Mouse (Mus musculus): ENCODE data around the gene Jph2. TPM values are rescaled to one million over a fixed set of nuclear protein-coding genes. Genes with fewer than 3 reads are reported as not detected.

The Jph2 gene
- total RNA-seq, 2 experiments from 2014 or later, result 424 to 451 TPM

DNA sequence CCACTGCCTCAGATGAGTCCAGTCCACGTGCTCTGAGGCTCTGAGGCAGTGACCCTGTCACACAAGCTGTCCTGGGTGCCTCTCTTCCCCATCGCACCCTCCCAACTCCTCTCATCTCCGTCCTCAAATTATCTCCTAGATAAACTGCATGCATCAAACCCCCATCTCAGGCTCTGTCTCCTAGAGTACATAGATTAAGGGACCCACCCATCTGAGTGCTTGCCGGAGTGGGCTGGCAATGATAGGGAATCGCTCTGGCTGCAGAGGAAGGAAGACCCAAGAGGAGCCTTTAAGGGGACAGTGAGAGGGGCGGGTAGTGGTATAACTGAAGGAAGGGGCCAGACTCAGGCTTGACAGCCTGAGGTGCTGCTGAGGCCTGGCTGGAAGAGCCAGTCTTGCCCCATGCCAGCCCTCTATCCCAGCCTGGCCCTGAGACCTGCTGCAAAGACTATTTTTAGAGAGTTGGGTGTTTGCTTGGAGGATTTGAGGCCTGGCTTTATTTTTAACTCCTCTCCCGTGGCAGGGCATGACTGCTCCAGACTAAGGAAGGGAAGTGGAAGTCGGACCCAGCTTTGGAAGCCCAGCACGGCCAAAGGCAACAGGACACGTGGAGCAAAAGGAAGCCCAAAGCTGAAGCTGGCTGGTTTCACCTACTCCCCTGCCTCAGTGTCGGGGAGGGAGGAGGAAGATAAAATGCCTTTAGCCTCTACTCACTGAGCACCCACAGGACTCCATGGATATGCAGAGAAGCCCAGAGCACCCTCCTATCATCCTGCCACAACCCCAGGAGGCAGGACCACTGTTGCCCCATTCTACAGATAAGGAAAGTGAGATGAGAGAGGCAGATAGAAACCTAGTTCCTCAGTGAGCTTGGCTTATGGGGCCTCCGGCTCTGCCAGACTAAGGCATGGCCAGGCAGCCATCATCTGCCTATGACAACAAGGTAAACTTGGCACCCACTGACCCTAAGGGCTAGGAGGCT, 34.6 kb downstream of the Jph2 start:
- peak; percentile 70 for DNase-seq

DNA sequence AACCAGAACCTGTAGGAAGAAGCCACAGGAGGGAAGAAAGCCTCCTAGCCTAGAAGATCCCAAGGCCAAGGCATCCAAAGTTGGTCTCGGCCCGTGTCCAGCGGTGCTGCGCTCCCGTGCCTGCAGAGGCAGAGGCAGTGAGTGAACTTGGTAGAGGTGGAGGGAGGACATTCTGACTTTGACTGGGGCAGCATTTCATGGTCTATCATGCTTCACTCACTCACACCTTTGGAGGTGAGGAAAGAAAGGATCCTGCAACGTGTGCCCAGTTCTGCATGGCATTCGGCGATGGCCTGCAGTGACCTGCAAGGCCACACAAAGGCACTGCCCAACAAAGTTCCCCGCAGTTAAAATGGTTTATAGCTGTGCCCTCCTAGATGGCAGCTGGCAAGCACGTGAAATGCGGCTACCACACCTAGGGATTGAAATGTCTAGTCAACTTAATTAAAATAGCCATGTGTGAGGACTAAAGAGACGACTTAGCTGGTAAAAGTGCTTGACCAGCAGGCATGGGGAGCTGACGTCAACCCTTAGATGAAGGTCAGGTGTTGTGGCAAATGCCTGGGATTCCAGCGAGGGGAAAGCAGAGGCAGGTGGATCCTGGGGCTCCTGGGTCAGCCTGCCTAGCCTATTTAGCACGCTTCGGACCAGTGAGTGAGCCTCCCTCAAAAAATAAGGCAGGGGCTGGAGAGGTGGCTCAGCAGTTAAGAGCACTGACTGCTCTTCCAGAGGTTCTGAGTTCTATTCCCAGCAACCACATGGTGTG, 36.8 kb downstream of the Jph2 start:
- no peak for DNase-seq

DNA sequence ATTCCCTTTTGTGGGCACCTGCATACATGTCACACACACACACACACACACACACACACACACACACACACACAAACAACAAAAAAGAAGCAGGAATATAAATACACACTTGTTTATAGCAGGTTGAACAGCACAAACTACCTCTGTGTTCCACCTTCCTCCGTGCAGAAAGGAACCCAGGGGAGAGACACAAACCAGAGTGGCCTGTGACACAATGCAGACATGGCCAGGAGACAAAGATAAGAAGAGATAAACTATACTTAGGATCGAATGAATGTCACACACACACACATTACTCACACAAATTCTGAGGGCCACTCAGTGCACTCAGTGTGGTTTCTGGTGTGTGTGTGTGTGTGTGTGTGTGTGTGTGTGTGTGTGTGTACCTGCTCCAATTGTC, 38.5 kb downstream of the Jph2 start:
- no peak for DNase-seq

DNA sequence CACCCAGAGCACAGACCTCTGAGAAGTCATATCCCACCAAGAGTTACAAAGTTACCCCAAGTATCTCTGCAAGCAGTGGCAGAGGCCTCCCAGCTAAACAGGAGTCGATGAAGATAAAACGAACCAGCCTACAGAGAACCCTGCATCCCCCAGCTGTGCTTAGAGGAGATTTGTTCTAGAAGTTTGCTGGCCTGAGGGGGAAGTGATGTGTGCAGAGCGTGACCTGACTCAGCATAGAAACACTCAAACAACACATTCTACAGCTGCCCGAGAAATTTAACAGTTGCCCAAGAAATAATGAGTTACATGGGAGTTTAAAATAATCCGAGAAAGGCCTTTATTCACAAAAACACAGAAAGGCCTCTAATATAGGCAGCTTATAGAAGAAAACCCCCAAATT, 39.1 kb downstream of the Jph2 start:
- DNase-seq, result no peak

DNA sequence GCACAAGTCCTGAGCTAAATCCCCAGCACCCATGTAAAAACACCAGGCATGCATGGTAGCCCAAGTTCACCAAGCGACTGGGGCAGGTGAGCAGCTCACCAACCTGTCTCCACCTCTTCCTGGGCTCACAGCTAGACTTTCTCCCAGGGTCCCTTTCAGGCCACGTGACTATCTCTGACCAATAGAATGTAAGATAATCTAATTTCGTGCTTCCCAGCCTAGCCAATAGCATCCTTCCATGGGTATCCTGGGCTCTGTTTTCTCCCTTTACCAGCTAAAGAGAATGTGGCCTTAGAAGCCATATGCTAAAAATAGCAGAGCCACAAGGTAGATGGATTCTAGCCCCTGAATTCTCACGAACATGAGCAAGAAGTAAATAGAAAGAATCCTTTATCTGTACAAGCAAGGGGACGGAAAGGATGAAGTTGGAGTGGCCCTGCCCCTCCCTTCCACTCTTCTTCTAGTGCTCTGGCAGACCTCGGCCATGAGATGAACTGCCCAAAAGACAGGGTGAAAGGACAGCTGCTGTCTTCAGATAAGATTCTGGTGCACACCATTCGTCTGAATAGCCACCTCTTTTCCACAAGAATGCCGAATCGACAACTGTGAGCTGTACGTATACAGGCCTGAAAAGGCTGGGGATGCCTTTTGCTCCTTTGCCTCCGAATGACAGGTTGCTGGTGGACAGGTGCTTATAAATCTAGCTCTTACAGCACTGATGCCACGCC, 41.5 kb downstream of the Jph2 start:
- DNase-seq, result no peak

DNA sequence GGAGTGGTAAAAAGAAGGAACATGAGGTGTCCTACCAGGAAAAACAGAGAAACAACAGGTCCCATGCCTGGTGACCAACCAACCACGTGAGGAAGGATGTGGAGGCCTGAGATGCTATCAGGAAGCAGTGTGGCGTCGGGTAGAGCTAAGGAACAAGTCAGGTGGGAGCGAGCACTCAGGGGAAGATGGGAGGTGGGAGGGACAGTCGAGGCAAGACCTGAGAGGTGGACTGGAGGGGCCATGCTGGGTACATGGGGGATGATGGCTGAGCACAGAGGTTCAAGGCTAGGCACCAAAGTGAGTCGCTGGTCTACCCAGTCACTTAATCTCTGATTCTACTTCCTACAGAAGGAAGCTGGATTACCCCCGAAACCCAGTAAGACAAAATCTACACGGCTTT, 42.1 kb downstream of the Jph2 start:
- no peak for DNase-seq

DNA sequence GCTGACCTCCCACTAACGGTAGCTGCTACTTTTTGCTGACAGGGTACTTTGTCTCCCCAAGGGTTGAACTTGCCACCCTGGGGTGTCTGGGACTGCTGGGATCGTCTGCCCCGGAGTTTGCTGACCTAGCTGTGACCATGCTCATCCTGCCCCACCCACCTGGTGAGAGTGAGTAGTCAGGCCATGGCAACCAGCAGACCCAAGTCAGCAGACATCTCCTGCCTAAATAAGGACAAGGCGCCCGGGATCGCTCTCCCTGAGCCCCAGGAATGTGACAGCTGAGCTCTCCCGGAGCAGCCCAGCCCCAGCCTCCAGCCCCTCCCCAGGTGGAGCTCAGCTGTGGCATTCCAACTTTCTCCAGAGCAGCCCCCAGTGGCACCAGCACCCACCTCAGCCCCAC, 44.1 kb downstream of the Jph2 start:
- DNase-seq, result peak; percentile 80

DNA sequence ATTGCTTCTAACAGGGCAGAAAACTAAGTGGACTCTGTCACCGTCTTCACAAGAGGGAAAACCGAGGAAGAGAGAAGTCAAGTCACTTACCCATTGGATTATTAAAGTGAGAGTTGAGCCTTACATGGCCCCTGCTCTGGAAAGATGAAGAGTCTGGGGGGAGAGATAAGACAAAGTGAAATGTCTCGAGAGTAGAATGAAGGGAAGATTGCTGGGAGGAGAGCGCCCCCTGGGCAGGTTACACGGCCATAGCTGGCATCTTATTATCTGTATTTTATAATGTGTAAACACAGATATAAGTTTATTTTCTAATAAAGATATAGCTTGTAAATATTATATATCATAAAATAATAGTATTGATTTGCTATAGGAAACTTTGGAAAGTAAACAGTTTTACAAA, 47.4 kb downstream of the Jph2 start:
- DNase-seq, result no peak

DNA sequence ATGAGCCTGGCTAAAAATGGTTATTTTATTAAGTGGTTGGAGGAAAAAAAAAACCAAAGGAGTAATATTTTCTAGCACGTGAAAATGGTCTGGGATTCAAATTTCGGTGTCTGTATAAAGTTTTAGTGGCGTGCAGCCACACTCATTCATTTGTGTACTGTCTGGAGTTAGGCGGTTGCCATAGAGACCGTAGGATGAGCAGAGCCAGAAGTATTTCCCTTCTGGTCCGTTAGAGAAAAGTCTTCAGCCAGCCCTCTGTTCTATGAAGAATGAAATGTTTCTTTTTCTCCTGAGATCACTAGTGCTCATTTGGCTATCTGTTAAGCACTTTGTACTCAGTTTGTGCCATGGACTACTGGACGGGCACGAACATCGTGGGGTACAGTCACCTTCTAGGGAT, 48.4 kb downstream of the Jph2 start:
- DNase-seq, result no peak

DNA sequence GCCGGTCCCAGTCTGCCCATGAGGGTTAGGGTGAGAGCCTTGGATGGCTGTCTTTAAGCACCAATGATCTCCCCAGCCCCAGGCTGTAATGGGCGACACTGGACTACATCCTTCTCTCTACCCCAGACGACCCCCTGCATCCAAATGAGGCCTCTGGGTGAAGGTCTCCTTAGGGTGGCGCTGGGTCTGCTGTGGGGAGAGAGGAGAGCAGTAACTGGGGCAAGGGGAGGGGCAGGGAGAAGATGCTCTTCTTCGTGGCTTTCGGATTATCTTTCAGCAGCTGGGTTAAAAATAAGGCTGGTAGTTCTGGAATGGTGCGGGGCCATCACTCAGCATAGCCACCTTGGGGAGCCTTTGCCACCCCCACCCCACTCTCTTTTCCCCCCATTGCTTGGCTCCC, 49.1 kb downstream of the Jph2 start:
- DNase-seq, result no peak

DNA sequence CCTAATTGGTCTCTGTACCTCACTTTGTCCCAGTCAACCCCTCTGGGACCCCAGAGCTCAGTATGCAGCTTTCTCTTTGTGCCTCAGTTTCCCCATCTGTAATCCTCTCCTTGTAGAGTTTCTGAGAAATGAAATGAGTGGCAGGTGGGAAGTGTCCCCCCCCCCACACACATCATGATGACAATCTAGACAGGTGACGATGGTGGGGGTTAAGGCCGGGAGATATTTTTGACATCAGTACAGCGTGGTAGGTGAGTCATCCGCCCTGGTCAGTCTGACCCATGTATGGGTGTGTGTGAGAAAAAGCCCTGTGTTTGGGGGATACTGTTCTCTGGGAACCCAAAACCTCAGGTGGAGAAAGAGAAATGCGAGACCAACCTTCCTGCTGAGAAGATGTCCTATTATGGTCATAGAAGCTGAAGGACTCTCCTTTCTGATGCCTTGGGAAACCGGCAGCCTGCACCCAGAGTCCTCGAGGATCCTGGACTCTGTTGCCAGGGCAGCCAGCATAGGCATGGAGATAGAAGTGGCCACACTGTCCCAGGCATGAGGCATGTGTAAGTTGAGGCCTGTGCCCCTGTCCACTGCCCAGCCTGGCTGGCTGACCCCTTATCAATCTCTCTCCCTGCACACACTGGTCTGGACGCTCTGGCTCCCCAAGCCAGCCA, 50.1 kb downstream of the Jph2 start:
- no peak for DNase-seq

DNA sequence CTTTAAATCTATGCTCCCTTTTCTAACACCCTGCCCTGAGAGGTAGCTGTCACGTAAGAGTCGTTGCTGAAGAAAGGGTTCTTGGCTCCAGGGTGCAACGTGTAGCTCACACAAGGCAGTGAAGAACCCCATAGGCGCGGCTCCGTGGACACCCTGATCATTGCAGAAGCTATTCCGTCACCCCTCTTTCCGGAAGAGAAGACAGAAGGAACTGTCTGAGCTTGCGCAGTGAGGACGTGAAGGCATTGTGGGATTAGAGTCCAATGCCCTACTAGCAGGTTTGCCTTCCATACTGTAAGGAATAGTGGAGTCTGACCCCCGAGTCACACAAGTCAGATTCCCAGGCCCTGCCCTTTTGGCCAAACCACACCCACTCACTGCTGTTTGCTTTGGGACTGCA, 51.3 kb downstream of the Jph2 start:
- DNase-seq, result no peak

DNA sequence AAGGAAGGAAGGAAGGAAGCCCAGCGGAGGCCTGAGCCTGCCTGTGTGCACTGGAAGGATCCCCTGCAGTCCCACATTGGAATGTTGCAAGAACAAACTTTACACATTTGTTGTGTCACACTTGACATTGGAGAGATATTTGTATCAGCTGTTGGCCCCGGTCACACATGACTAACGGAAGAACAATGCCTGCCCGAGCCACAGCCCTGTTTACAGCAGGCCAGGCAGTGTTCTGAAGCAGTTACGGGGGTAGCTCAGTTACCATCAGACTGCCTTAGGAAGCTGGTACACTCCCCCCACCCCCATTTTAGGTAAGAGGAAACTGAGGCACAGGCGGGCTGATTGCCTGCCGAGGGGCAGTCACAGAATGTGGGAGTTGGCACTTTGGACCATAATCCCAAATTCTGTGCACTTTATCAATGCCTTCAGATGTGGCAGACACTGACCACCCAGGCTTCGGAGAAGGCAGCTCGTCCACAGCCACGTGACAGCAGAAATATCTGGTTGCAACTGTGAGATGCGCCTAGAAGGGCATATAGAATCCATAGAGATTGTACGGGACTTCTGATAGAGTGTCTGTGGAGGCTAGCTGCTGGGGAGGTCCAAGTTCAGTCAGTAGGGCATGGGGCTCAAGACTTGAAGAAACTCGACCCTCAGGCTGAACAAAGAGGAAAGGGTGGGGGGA, 52.7 kb downstream of the Jph2 start:
- DNase-seq, result no peak

DNA sequence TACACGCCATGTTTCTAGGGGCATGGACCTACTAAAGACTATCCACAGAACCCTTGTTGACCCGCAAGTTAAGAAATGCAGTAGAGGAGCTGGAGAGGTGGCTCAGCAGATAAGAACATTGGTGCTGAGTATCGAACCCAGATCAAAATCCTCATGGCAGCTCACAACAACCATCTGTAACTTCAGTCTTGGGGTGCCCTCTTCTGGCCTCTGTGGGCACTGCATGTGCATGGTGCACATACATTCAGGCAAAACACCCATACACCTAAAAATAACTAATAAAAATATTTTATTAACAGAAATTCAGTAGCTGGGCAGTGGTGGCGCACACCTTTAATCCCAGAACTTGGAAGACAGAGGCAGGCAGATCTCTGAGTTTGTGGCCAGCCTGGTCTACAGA, 54.1 kb downstream of the Jph2 start:
- DNase-seq, result no peak

DNA sequence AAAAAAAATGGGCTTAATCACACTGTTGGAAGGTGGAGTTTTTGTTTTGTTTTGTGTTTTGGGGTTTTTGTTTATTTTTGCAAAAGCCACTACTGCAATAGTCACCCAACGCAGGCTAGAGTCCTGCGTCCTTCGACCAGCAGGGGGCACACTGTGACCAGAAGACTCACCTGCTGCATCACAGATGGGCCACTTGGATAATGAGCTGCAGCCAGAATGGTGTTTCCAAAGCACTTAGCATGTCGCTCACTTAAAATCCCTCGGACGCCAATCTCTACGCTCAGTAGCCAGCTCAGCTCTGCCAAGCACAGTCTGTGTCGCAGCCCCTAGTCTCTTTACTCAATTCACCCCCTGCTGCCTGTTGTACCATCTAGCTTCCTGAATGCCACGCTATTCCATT, 57.5 kb downstream of the Jph2 start:
- no peak for DNase-seq

DNA sequence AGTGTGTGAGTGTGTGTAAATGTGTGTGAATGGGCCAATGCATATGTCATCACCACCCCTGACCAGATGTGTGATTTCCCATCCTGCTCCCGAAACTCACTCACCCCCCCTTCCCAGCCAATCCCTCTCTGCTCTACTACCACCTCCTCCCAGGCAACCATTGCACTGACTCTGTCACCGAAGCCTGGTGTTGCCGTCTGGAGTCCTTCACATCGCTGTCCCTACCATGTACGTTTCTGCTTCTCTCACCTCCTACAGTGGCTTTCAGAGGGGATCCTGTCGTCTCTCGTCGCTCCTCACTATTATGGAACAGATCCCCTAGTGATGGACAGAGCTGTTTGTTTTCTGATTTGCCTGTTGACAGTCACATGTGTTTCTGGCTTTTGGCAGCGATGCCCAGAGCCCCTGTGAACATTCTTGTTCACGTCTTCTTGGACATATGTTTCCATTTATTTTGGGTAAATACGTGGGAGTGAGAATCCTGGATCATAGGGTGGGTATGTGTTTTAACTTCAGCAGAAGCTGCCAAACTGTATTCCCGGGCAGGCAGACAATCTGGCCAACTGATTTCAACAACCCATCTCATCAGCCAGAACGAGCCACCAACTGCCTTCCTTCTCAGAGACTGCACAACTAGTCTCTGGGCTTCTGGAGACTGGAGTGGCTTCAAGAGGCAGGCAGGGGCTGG, 65.3 kb downstream of the Jph2 start:
- DNase-seq, result no peak

DNA sequence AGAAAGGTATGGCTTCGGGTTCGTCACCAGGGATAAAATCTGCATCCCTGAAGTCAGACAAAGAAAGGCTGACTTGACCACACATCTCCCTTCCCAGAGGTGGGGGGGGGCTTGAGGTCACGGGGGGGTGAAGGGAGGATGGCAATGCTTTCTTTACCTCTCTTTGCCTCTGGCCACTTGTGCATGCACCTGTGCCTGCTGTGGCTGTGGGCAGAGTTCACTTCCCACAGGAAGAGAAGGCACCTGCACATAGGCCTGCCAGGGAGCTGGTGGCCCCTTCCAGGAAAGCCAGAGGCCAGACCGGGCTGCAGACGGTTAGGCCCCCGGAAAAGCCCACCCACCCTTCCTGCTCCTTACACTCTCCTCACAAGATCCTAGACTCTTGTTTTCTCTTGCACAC, 66.4 kb downstream of the Jph2 start:
- no peak for DNase-seq

DNA sequence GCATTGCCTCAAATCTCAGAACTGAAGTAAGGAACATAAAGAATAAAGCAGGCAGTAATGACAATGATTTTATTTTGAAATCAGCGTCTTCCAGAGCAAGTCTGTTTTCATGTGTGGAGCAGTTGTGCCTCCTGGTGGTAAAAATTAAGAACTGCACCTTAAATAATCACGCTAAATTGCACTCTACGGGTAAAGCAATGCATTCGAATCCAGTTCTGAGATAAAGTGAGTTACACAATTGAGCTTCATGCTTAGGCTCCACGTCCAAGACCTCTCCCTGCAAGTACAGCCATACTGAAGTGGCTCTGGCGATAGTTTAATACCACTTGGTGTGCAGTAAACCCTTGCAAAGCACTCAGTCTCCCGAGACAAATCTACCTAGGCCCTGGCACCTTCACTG, 67.1 kb downstream of the Jph2 start:
- DNase-seq, result no peak

DNA sequence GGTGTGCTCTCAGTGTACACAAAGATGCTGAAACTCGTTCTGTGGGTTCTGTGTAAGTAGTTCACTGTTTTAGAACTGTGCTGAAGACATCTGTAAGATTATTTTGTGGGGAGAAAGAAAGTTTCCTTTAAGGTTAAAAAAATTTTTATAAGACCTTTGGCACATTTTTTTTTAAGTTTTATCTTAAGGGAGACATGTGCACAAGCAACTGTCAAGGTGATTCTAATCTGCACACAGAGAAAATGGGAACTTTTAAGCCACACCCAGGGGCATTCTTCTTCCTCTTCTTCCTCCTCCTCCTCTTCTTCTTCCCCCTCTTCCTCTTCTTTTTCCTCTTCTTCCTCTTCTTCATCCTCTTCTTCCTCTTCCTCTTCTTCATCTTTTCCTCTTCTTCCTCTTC, 74.6 kb downstream of the Jph2 start:
- no peak for DNase-seq

DNA sequence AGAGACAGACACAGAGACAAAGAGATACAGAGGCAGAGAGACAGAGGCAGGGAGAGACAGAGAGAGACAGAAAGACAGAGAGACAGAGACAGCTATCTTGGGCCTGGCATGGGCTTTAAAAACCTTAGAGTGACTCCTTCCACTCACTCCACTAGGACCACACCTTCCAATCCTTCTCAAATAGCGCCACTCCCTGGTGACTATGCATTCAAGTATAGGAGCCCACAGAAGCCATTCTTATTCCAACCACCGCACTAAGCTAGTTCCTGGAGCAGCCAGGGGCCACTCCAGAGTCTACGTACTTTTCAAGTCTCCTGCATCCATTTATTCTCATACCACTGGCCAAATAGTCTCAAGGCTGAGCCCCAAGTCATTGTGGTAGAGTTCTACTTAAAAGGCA, 79.0 kb downstream of the Jph2 start:
- DNase-seq, result no peak

DNA sequence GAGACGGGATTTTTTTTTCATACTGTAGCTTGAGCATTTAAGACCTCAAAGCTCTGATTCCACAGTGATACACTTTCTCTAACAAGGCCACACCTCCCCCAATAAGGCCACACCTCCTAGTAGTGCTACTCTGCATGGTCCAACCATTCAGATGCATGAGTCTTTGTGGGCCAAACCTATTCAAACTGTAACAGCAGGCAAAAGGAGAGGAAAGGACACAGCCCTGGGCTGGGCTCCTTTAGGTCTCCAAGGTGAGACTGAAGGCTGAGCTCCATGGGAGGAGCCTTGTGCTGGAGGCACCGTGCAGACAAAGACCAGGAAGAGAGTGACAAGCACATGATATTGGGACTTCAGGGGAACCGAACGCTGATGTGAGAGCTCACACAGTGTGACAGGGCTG, 80.5 kb downstream of the Jph2 start:
- DNase-seq, result no peak

All from gastrocnemius, postnatal 25 days (tissue).